Mouse (Mus musculus): ENCODE results near the gene Ntrk3. TPM values are rescaled to one million over a fixed set of nuclear protein-coding genes. Genes with fewer than 3 reads are reported as not detected.

The Ntrk3 gene
- polyA plus RNA-seq, 1 experiment from 2014 or later: 2.2 TPM

GRCm38 (mm10) chr7:78586800-78587199 lies 151.0 kb downstream of the Ntrk3 start:
- H3K4me1 ChIP-seq (replicated peaks; ENCODE audit: control insufficient read depth, insufficient read depth): no peaks in the 10 kb centered on the region
- no peak overlapping the region for H3K9ac ChIP-seq (ENCODE audit: low read length)
- no peaks in the 10 kb centered on the region for H3K9me3 ChIP-seq (ENCODE audit: control insufficient read depth, low read length)
- TF ChIP-seq CTCF (IDR thresholded peaks at IDR 0.05; ENCODE audit: low read depth): peak; percentile 39
- no peak for TF ChIP-seq EP300 (optimal IDR thresholded peaks at IDR 0.05)
- H3K4me2 ChIP-seq (replicated peaks; ENCODE audit: low read depth): no peak overlapping the region
- H3K27ac ChIP-seq (replicated peaks): no peak overlapping the region
- no peak for DNase-seq (ENCODE audit: low spot score)
- H3K27me3 ChIP-seq (ENCODE audit: control insufficient read depth, insufficient read depth, low read length): no peaks in the 10 kb centered on the region
- WGBS: 30% methylated on average over 3 of the region's 3 CpGs
- H3K4me3 ChIP-seq (ENCODE audit: low read depth, low read length): no peak overlapping the region
- H3K36me3 ChIP-seq (ENCODE audit: control insufficient read depth, insufficient read depth, low read length): no peaks in the 10 kb centered on the region
- no peak for ATAC-seq (ENCODE audit: low FRiP score, low TSS enrichment)

GRCm38 (mm10) chr7:78585960-78586359 lies 151.9 kb downstream of the Ntrk3 start:
- H3K9ac ChIP-seq (ENCODE audit: low read length): no peak overlapping the region
- TF ChIP-seq CTCF (IDR thresholded peaks at IDR 0.05; ENCODE audit: low read depth) (no peak), EP300 (optimal IDR thresholded peaks at IDR 0.05) (no peak)
- no peaks in the 10 kb centered on the region for H3K27me3 ChIP-seq (ENCODE audit: control insufficient read depth, insufficient read depth, low read length)
- H3K4me2 ChIP-seq (replicated peaks; ENCODE audit: low read depth): no peak overlapping the region
- no peak for DNase-seq (ENCODE audit: low spot score)
- no peaks in the 10 kb centered on the region for H3K36me3 ChIP-seq (ENCODE audit: control insufficient read depth, insufficient read depth, low read length)
- no peaks in the 10 kb centered on the region for H3K9me3 ChIP-seq (ENCODE audit: control insufficient read depth, low read length)
- H3K4me3 ChIP-seq (ENCODE audit: low read depth, low read length): no peak overlapping the region
- no peak for ATAC-seq (ENCODE audit: low FRiP score, low TSS enrichment)
- WGBS: 48% methylated on average over 7 of the region's 7 CpGs
- no peaks in the 10 kb centered on the region for H3K4me1 ChIP-seq (replicated peaks; ENCODE audit: control insufficient read depth, insufficient read depth)
- H3K27ac ChIP-seq (replicated peaks): no peak overlapping the region

GRCm38 (mm10) chr7:78584936-78585335 lies 152.9 kb downstream of the Ntrk3 start:
- Histone ChIP-seq H3K27ac (replicated peaks) (no peak overlapping the region), H3K4me1 (replicated peaks; ENCODE audit: control insufficient read depth, insufficient read depth) (no peaks in the 10 kb centered on the region), H3K9me3 (ENCODE audit: control insufficient read depth, low read length) (no peaks in the 10 kb centered on the region), H3K9ac (ENCODE audit: low read length) (no peak overlapping the region), H3K36me3 (ENCODE audit: control insufficient read depth, insufficient read depth, low read length) (no peaks in the 10 kb centered on the region), H3K4me2 (replicated peaks; ENCODE audit: low read depth) (no peak overlapping the region), H3K27me3 (ENCODE audit: control insufficient read depth, insufficient read depth, low read length) (no peaks in the 10 kb centered on the region; the same call in 1 of the 2 replicates), H3K4me3 (ENCODE audit: low read depth, low read length) (no peak overlapping the region)
- no peak for DNase-seq (ENCODE audit: low spot score)
- no peak for ATAC-seq (ENCODE audit: low FRiP score, low TSS enrichment)
- WGBS: 83% methylated on average over 2 of the region's 2 CpGs
- TF ChIP-seq CTCF (IDR thresholded peaks at IDR 0.05; ENCODE audit: low read depth): no peak
- TF ChIP-seq EP300 (optimal IDR thresholded peaks at IDR 0.05): no peak

- H3K27me3 ChIP-seq (ENCODE audit: control insufficient read depth, insufficient read depth, low read length): peaks cover 2% of the 10 kb centered on the region; the same call in 1 of the 2 replicates
- 9% methylated on average over 3 of the region's 3 CpGs for WGBS
- H3K9me3 ChIP-seq (ENCODE audit: control insufficient read depth, low read length): no peaks in the 10 kb centered on the region
- H3K36me3 ChIP-seq (ENCODE audit: control insufficient read depth, insufficient read depth, low read length): no peaks in the 10 kb centered on the region
- no peak overlapping the region for H3K9ac ChIP-seq (ENCODE audit: low read length)
- no peaks in the 10 kb centered on the region for H3K4me1 ChIP-seq (replicated peaks; ENCODE audit: control insufficient read depth, insufficient read depth)
- ATAC-seq (ENCODE audit: low FRiP score, low TSS enrichment) (no peak), DNase-seq (ENCODE audit: low spot score) (no peak)
- no peak overlapping the region for H3K27ac ChIP-seq (replicated peaks)
- H3K4me3 ChIP-seq (ENCODE audit: low read depth, low read length): no peak overlapping the region
- TF ChIP-seq CTCF (IDR thresholded peaks at IDR 0.05; ENCODE audit: low read depth): peak; percentile 54
- TF ChIP-seq EP300 (optimal IDR thresholded peaks at IDR 0.05): no peak
- no peak overlapping the region for H3K4me2 ChIP-seq (replicated peaks; ENCODE audit: low read depth)
Observed at GRCm38 (mm10) chr7:78584499-78584898, 153.3 kb downstream of the Ntrk3 start.

GRCm38 (mm10) chr7:78583678-78584077 lies 154.1 kb downstream of the Ntrk3 start:
- no peaks in the 10 kb centered on the region for H3K9me3 ChIP-seq (ENCODE audit: control insufficient read depth, low read length)
- peaks cover 11% of the 10 kb centered on the region; the same call in 1 of the 2 replicates for H3K27me3 ChIP-seq (ENCODE audit: control insufficient read depth, insufficient read depth, low read length)
- 47% methylated on average over 6 of the region's 6 CpGs for WGBS
- DNase-seq (ENCODE audit: low spot score) (no peak), ATAC-seq (ENCODE audit: low FRiP score, low TSS enrichment) (no peak)
- no peak for TF ChIP-seq CTCF (IDR thresholded peaks at IDR 0.05; ENCODE audit: low read depth)
- TF ChIP-seq EP300 (optimal IDR thresholded peaks at IDR 0.05): no peak
- H3K4me1 ChIP-seq (replicated peaks; ENCODE audit: control insufficient read depth, insufficient read depth): 0 out of 2 replicates have a peak, but pooled peaks cover 3% of the 10 kb centered on the region
- no peak overlapping the region for H3K4me3 ChIP-seq (ENCODE audit: low read depth, low read length)
- H3K27ac ChIP-seq (replicated peaks): no peak overlapping the region
- no peak overlapping the region for H3K9ac ChIP-seq (ENCODE audit: low read length)
- H3K36me3 ChIP-seq (ENCODE audit: control insufficient read depth, insufficient read depth, low read length): no peaks in the 10 kb centered on the region
- no peak overlapping the region for H3K4me2 ChIP-seq (replicated peaks; ENCODE audit: low read depth)

GRCm38 (mm10) chr7:78581341-78581740 lies 156.5 kb downstream of the Ntrk3 start:
- no peaks in the 10 kb centered on the region for H3K9me3 ChIP-seq (ENCODE audit: control insufficient read depth, low read length)
- no peak overlapping the region for H3K4me2 ChIP-seq (replicated peaks; ENCODE audit: low read depth)
- no peak overlapping the region for H3K4me3 ChIP-seq (ENCODE audit: low read depth, low read length)
- H3K27me3 ChIP-seq (ENCODE audit: control insufficient read depth, insufficient read depth, low read length): peaks cover 12% of the 10 kb centered on the region; the same call in 1 of the 2 replicates
- H3K27ac ChIP-seq (replicated peaks): no peak overlapping the region
- no peak for TF ChIP-seq EP300 (optimal IDR thresholded peaks at IDR 0.05)
- TF ChIP-seq CTCF (IDR thresholded peaks at IDR 0.05; ENCODE audit: low read depth): no peak
- no peak overlapping the region for H3K9ac ChIP-seq (ENCODE audit: low read length)
- WGBS: 32% methylated on average over 1 of the region's 1 CpGs
- 0 out of 2 replicates have a peak, but pooled peaks cover 3% of the 10 kb centered on the region for H3K4me1 ChIP-seq (replicated peaks; ENCODE audit: control insufficient read depth, insufficient read depth)
- DNase-seq (ENCODE audit: low spot score) (no peak), ATAC-seq (ENCODE audit: low FRiP score, low TSS enrichment) (no peak)
- no peaks in the 10 kb centered on the region for H3K36me3 ChIP-seq (ENCODE audit: control insufficient read depth, insufficient read depth, low read length)
